Mouse (Mus musculus) neural tube, embryonic 14.5 days (tissue): ENCODE data around the gene Dnajc3. TPM values are rescaled to one million over a fixed set of nuclear protein-coding genes. Genes with fewer than 3 reads are reported as not detected.

Source experiments
- ATAC-seq: fragments of 200-750 bp; cut with Nextera tagmentation; 2 replicates; pipeline ENCODE4 v1.8.0; 2017; ENCODE audit warnings: low read depth, mild to moderate bottlenecking, moderate TSS enrichment, moderate library complexity
- H3K27ac ChIP-seq: fragments of 300-500 bp; sonication (generic); 2 replicates; pipeline ENCODE4 v1.5.1; 2014; ENCODE audit warnings: low read depth, mild to moderate bottlenecking, control low read depth, low read length, moderate library complexity, mixed read lengths
- H3K27me3 ChIP-seq: fragments of 300-500 bp; sonication (generic); 2 replicates; pipeline ENCODE4 v1.6.1; 2014; ENCODE audit warnings: low read length; ENCODE audit not compliant: control insufficient read depth, insufficient read depth
- H3K36me3 ChIP-seq: fragments of 300-500 bp; sonication (generic); 2 replicates; pipeline ENCODE4 v1.6.1; 2014; ENCODE audit warnings: low read length, mixed read lengths; ENCODE audit not compliant: control insufficient read depth, insufficient read depth
- H3K4me1 ChIP-seq: fragments of 300-500 bp; sonication (generic); 2 replicates; pipeline ENCODE4 v1.6.1; 2014; ENCODE audit warnings: low read length; ENCODE audit not compliant: control insufficient read depth, insufficient read depth
- H3K4me2 ChIP-seq: fragments of 300-500 bp; sonication (generic); 2 replicates; pipeline ENCODE4 v1.6.1; 2014; ENCODE audit warnings: mild to moderate bottlenecking, low read depth, low read length, control low read depth
- H3K4me3 ChIP-seq: fragments of 300-500 bp; sonication (generic); 2 replicates; pipeline ENCODE4 v1.5.1; 2014; ENCODE audit warnings: low read depth, low read length, control low read depth, mixed read lengths
- H3K9ac ChIP-seq: fragments of 300-500 bp; sonication (generic); replicated peaks from 2 replicates; pipeline ENCODE4 v1.6.1; 2014; ENCODE audit warnings: low read depth, mild to moderate bottlenecking, control low read depth, low read length, mixed read lengths
- H3K9me3 ChIP-seq: fragments of 300-500 bp; sonication (generic); 2 replicates; pipeline ENCODE4 v1.6.1; 2016; ENCODE audit warnings: low read length; ENCODE audit not compliant: control insufficient read depth
- WGBS: fragments of 180-500 bp; shearing (Covaris S2); extraction: QIAGEN DNeasy Blood & Tissue Kit; methylation state at CpG from one replicate; pipeline ENCODE4 v1.1.7; 2014; 5-methylcytosine and 5-hydroxymethylcytosine counted together
- polyA plus RNA-seq: library from polyadenylated mRNA; unstranded; fragments of >200 nt; fragmentation: Nextera tagmentation; extraction: Ambion mirVana; gene quantifications from 2 replicates; pipeline ENCODE4 v1.2.1, GENCODE M21; 2014

Dnajc3 gene
- polyA plus RNA-seq, 1 experiment from 2014 or later, result 21.7 TPM

- Histone ChIP-seq H3K9ac (peak overlapping the region; percentile 41; the same call in 1 of the 2 replicates), H3K4me1 (peaks cover 3% of the 10 kb centered on the region; the same call in 1 of the 2 replicates), H3K9me3 (no peaks in the 10 kb centered on the region), H3K27me3 (no peaks in the 10 kb centered on the region), H3K36me3 (0 out of 2 replicates have a peak, but pooled peaks cover 2% of the 10 kb centered on the region), H3K4me3 (peak overlapping the region; percentile 43), H3K27ac (peak overlapping the region; percentile 48), H3K4me2 (peak overlapping the region; percentile 93)
- peak; percentile 99 for ATAC-seq
- WGBS, result under 1% methylated on average over 13 of the region's 13 CpGs
Observed at GRCm38 (mm10) chr14:119007103-119007951, 69.6 kb downstream of the Dnajc3 start.

- H3K9me3 ChIP-seq, result no peaks in the 10 kb centered on the region
- 57% methylated on average over 7 of the region's 7 CpGs for WGBS
- H3K4me1 ChIP-seq, result peaks cover 7% of the 10 kb centered on the region
- H3K9ac ChIP-seq, result no peak overlapping the region
- H3K4me2 ChIP-seq, result peak overlapping the region; percentile 93
- H3K4me3 ChIP-seq, result peak overlapping the region; percentile 43
- H3K27me3 ChIP-seq, result no peaks in the 10 kb centered on the region
- ATAC-seq, result no peak
- H3K27ac ChIP-seq, result peak overlapping the region; percentile 48; the same call in 1 of the 2 replicates
- H3K36me3 ChIP-seq, result no peaks in the 10 kb centered on the region
Observed at GRCm38 (mm10) chr14:119008031-119008590, 70.3 kb downstream of the Dnajc3 start.

GRCm38 (mm10) chr14:119009531-119009930 lies 71.8 kb downstream of the Dnajc3 start:
- Histone ChIP-seq H3K9me3 (no peaks in the 10 kb centered on the region), H3K27ac (no peak overlapping the region), H3K4me2 (no peak overlapping the region), H3K27me3 (no peaks in the 10 kb centered on the region), H3K36me3 (no peaks in the 10 kb centered on the region), H3K9ac (no peak overlapping the region), H3K4me1 (peaks cover 7% of the 10 kb centered on the region), H3K4me3 (no peak overlapping the region)
- WGBS, result 98% methylated on average over 2 of the region's 2 CpGs
- ATAC-seq, result no peak

- Histone ChIP-seq H3K27ac (peak overlapping the region; percentile 82), H3K4me1 (peaks cover 4% of the 10 kb centered on the region; the same call in 1 of the 2 replicates), H3K36me3 (no peaks in the 10 kb centered on the region), H3K9ac (0 out of 2 replicates have a peak overlapping the region, but pooled peaks have one; percentile 11), H3K9me3 (no peaks in the 10 kb centered on the region), H3K4me2 (peak overlapping the region; percentile 36), H3K4me3 (peak overlapping the region; percentile 9; the same call in 1 of the 2 replicates), H3K27me3 (no peaks in the 10 kb centered on the region)
- peak; percentile 97 for ATAC-seq
- 42% methylated on average over 23 of the region's 23 CpGs for WGBS
Observed at GRCm38 (mm10) chr14:119012607-119013431, 75.0 kb downstream of the Dnajc3 start.

GRCm38 (mm10) chr14:119013549-119013948 lies 75.8 kb downstream of the Dnajc3 start:
- 36% methylated on average over 12 of the region's 12 CpGs for WGBS
- H3K4me3 ChIP-seq, result no peak overlapping the region; the same call in 1 of the 2 replicates
- H3K27me3 ChIP-seq, result no peaks in the 10 kb centered on the region
- peaks cover 4% of the 10 kb centered on the region; the same call in 1 of the 2 replicates for H3K4me1 ChIP-seq
- no peak overlapping the region; the same call in 1 of the 2 replicates for H3K27ac ChIP-seq
- no peaks in the 10 kb centered on the region for H3K36me3 ChIP-seq
- peak; percentile 62 for ATAC-seq
- peak overlapping the region; percentile 36 for H3K4me2 ChIP-seq
- no peak overlapping the region for H3K9ac ChIP-seq
- no peaks in the 10 kb centered on the region for H3K9me3 ChIP-seq

- H3K36me3 ChIP-seq, result peaks cover 9% of the 10 kb centered on the region
- H3K4me2 ChIP-seq, result no peak overlapping the region
- ATAC-seq, result no peak
- 75% methylated on average over 5 of the region's 5 CpGs for WGBS
- H3K27me3 ChIP-seq, result no peaks in the 10 kb centered on the region
- H3K4me3 ChIP-seq, result no peak overlapping the region
- no peaks in the 10 kb centered on the region for H3K9me3 ChIP-seq
- H3K27ac ChIP-seq, result no peak overlapping the region
- H3K9ac ChIP-seq, result no peak overlapping the region
- H3K4me1 ChIP-seq, result no peaks in the 10 kb centered on the region
Observed at GRCm38 (mm10) chr14:119025889-119026288, 88.1 kb downstream of the Dnajc3 start.

- no peak overlapping the region for H3K9ac ChIP-seq
- H3K4me2 ChIP-seq, result no peak overlapping the region
- H3K36me3 ChIP-seq, result peaks cover 12% of the 10 kb centered on the region
- ATAC-seq, result no peak
- WGBS, result 47% methylated on average over 4 of the region's 4 CpGs
- no peak overlapping the region for H3K27ac ChIP-seq
- H3K9me3 ChIP-seq, result no peaks in the 10 kb centered on the region
- no peak overlapping the region for H3K4me3 ChIP-seq
- H3K27me3 ChIP-seq, result no peaks in the 10 kb centered on the region
- no peaks in the 10 kb centered on the region for H3K4me1 ChIP-seq
Observed at GRCm38 (mm10) chr14:119027130-119027529, 89.4 kb downstream of the Dnajc3 start.

GRCm38 (mm10) chr14:119027675-119028253 lies 90.0 kb downstream of the Dnajc3 start:
- Histone ChIP-seq H3K4me1 (no peaks in the 10 kb centered on the region), H3K27ac (no peak overlapping the region), H3K9ac (no peak overlapping the region), H3K9me3 (no peaks in the 10 kb centered on the region), H3K4me2 (no peak overlapping the region), H3K36me3 (peaks cover 12% of the 10 kb centered on the region), H3K4me3 (no peak overlapping the region), H3K27me3 (no peaks in the 10 kb centered on the region)
- WGBS, result 73% methylated on average over 1 of the region's 2 CpGs
- ATAC-seq, result no peak
